Mouse (Mus musculus): ENCODE measurements around the gene Rtn4rl1.

The Rtn4rl1 gene

DNA sequence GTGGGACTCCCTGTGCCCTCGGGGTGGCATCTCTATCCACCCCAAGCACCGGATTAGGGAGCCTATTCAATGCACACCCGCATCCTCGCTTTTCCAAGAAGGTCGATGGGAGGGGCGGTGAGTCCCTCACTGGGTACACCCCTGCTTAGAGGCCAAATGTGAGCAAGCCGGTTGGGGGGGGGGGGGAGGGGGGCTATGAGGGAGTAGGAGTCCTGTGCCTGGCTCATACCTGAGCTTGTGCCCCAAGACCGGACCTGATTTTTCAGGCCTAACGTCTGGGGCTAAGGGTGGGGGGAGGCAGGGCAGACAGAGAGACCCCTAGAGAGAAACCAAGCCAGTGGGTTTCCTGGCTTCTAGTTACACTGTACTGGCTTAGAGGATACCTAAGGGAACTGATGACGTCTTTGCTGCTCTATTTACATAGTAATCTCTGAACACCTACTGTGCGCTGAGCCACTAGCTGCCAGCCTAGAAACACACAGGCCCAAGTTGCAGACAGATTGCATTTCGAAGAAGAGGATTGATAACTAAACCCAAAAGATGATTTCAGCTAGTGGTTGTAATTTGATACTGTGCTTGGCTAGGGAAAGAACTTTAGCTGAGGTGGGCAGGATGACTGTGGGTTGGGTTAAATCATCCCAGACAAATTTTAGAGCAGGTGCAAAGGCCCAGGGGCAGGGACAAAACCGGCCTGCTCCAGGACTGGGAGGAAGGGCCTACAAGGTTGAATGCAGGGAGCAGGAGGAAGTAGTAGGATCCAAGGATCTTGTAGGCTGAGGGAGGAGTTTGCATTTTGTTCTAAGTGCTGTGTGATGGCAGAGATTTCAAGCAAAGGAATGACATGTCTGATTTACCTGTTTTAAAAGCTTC, 20.7 kb downstream of the Rtn4rl1 start:
- DNase-seq = no peak

DNA sequence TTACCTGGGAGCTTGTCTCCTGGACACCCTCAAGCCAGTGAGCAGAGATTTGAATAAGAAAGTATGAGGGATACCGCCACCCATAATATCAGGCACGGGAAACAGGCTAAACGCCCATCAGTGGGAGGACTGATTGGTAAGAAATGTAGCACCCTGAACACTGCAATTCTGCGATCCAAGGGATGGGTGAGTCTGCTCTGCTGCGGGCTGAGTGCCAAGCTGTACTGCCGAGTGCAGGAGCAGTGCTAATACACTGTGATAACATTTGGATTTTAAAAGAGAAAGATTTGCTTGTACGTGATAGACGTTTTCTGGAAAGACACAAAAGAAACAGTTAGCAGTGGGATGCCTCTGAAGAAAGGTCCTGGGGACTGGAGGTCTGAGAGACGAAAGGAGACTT, 26.5 kb downstream of the Rtn4rl1 start:
- peak; percentile 55 for DNase-seq

DNA sequence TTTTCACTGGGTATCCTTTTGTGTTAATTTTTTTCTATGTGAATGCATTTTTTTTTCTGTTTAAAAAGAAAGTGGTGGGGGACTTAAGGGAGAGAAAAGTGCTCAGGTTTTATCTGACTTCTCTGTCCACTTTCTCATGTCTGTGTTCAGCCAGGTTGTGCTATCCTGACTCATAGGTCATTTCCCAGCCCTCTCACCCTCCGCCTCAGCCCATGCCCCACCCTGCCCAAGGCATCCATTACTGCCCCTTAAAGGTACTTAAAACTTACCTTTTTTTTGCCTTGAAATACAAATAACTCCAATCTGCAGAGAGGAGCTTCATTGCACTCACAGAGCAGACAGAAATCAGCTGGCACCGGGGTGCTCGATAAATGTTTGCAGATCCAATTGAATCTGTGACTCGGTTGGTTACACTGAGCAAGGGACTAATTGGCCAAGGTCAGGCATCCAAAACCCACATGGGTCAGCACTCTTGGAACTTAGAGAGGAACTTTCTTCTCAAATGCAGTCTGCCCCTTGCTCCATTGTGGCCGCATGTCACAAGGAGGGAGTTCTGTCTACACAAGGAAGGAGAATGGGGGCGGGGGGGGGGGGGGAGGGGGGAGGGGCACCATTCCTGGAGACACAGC, 27.0 kb downstream of the Rtn4rl1 start:
- no peak for DNase-seq

DNA sequence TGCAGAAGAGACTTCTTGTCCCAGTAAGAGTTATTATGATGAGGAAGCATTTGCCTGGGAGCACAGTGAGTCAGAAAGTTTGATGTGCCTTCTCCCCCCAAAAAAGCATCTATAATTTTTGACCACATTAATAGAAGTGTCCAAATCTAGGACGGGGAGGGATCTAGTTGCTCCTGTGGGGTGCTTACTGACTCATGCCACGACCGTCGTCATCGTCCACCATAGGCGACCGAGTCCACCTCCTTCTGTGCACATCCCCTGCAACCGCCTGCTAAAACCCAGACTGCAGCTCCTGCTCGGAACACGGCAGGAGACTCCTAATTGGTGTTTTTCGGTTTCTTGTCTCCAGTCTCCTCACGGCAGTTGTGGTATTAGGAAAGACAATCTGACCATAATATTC, 30.5 kb downstream of the Rtn4rl1 start:
- DNase-seq = no peak

DNA sequence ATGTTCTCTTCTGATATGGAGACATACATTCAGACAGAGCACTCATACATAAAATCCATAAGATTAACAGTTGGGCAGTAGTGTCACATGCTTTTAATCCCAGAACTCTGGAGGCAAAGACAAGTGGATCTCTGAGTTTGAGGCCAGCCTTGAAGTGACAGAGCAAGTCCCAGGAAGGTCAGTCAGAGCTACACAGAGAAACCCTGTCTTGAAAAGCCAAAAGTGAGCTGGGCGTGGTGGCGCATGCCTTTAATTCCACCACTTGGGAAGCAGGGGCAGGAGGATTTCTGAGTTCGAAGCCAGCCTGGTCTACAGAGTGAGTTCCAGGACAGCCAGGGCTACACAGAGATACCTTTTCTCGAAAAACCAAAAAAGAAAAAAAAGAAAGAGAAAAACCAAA, 31.3 kb downstream of the Rtn4rl1 start:
- DNase-seq = no peak

DNA sequence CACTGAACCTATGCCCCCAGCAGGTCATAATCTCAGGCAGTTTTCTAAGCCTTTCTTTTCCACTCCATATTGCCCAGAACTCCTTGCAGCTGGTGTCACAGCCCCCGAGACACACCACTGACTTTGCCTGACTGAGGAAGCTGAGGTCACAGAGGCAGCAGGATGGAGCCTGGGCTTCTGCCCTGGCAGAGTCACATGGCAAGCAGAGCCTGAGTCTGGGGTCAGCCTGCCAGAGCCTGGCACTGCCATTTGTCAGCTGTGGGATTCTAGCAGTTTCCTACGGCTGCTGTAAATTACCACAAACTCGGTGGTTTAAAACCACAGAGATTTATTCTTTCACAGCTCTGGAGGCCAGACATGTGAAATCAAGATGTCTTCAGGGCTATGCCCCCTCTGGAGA, 34.0 kb downstream of the Rtn4rl1 start:
- no peak for DNase-seq

DNA sequence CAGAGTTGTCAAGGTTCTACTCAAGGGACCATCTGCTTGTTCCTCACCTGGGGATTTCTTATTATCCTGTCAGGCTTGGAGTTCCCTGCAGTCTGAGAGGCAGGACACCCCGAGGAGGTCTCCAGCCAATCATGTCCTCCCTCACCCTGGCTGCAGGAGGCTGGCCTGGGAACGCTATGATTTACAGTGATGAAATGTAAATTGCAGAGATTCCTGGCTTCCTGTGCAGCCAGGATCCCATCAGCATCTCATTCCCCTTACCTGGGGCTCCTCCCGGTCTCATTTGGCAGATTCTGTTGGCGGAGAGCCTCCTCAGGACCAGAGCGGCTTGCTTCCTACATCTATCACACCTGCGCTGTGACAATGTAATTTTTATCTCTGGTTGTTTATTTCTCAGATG, 35.7 kb downstream of the Rtn4rl1 start:
- no peak for DNase-seq

DNA sequence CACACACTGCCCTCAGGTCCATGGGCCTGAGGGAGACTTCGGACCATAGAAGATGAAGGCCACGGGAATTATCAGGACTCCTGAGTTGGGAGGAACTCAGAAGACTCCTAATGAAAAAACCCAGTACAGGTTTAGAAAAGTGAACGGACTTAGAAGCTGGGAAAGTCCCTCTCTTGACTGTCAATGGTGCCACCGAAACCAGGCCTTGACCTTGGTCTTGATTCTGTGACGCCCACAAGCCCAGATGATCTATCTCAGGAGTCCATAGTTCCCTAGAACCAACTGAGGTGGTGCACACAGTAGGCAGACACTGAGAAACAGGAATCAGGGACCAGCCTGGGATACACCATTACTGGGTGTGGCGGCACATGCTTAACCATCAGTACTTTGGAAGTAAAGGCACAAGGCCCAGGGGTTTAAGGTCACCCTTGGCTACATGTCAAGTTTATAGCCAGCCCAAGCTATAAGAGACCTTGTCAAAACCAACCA, 36.7 kb downstream of the Rtn4rl1 start:
- no peak for DNase-seq

DNA sequence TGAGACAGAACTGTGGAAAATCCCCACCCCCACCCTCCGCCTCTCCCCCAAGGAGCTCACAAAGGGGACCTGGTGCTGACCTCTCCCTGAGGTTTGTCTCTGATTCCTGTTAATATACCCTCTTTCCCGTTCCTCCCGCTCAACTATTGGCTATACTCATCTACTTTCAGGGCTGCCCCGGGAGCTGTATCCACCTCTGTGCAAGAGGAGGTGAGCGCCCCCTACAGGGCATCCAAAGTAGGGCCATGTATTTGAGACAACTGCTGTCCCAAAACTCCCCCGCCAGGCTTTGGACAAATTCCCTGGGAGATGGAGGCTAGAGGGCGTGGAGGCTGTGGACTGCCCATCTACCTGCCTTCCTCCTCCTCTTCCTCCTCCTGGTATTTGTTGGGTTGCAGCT, 38.2 kb downstream of the Rtn4rl1 start:
- peak; percentile 79 for DNase-seq

DNA sequence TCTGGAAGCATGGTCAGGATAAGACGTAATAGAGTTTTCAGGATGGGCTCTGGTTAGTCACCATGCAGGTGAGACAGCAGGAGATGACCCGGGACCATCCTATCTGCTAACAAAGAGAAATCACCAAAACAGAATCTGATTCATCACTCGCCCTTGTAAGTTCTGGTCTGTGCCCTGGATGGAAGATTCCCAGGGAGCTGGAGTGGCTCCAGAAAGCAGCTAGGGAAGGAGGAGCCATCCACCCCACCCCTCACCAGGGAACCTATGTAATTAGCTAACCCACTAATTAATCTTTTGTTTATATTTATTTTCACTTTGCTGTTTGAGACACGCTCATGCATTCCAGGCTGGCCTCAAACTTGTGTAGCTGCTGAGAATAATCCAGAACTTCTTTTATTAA, 38.9 kb downstream of the Rtn4rl1 start:
- DNase-seq = no peak

DNA sequence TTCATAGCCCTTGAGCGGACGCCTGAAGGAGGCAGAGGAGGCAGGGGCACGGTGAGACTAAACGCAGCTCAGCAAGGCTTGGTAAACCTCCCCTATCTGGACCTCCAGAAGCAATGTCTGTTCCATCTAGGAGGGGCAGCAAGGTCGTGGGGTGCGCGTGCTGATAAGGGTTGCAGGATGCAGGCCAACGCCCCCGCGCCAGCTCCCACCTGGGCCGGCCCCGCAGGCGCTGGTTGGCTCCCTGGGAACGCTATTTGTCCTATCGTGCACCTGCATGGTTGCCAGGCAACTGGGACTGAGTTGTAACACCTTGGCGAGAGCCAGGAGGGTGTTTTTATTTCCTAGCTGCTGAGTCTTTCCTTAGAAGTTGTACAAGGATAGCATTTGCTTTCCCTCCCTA, 41.2 kb downstream of the Rtn4rl1 start:
- DNase-seq = no peak

DNA sequence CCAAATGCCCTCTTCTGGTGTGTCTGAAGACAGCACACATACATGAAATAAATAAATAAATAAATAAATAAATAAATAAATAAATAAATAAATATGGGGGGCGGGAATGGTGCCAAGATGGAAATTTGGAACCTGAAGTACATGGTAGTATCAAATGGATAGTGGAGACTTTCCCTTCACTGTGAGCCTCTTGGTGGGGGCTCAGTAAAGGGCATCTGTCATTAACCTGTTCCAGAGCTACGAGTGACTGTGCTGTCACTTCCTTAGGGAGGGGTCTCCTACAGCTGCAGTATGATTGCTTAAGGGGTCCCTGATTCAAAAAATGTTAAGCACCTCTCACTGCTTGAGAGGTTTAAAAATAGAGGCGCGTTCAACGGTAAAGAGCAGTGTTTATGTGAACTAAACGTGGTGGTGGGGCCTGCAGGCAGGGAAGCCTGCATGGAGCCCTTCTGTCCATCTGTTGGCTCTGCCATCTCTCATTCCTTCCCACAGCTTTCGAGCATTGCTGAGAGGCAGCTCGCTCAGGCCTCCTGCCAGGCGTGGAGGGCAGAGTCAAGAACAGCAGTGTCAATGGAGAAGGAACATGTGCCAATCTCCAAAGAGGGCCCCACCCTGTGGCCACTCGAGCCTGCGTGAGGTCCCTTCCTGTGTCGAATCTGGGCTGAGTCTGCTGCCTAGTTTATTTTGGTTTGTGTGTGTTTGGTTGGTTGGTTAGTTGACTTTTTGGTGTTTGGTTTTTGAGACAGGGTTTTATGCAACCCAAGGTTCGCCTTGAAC, 46.8 kb downstream of the Rtn4rl1 start:
- DNase-seq = peak; percentile 70

DNA sequence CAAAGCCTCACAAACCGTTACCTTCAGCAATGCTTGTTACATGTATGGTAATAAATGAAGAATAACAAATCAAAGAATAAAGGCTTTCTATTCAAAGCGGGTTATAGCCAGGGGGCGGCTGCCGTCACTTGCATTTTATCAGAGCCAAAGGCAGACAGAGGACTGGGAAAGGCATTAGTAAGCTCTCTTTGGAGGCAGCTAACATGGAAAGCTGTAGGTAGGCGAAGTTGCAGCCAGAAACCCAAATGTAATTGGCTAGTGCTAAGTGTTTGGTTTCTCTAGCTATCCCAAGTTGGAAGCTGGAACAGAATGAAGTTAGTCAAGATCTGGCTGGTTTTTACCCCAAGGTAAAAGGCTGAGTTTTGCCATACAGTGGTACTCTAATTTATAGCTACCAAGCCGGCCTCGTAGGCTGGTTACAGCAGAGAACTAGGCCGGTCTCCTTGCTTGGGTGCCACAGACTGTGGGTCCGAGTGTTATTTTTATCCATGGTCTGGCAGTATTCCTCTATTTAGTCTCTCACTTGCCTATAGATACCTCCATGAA, 49.2 kb downstream of the Rtn4rl1 start:
- DNase-seq = no peak

DNA sequence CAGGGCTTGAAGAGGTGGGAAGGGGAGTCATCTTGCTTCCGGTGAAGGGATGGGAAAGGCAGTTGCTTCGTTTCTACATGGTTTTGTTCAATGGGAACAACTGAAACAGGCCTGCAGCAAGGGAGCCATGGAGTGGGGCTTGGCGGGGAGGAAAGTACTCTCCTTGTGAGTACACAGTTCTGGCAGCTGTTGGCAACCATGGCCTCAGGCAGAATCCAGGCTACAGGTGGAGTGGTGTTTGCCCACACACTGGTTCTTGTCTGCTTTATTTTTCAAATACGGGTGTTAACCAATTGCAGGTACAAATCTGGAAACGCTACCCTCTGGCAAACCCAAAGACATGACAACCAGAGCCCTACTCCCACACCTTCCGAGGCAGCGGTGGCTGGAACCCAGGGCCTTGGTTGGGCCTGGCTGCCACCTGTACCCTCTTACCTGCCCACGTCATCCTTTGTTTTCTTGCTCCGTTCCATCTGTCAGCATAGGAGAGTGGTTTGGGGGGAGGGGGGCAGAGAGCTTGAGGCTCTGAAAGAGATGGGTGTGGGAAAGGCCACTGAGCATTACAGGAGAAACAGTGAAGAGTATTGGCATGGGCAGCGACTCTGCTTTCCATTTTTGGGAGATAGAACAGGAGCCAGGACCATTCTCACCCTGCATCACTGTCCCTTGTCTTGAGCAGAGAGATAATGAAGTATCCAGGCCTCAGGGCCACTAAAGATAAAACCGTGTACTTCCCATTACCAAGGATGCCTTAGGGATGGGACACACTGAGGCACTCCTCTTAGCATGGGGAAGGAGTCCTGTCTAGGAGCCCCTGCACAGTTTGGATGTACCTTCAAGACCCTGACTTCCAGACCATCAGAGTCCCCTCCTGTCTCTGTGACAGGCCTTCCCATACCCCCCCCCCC, 51.0 kb downstream of the Rtn4rl1 start:
- DNase-seq = no peak

DNA sequence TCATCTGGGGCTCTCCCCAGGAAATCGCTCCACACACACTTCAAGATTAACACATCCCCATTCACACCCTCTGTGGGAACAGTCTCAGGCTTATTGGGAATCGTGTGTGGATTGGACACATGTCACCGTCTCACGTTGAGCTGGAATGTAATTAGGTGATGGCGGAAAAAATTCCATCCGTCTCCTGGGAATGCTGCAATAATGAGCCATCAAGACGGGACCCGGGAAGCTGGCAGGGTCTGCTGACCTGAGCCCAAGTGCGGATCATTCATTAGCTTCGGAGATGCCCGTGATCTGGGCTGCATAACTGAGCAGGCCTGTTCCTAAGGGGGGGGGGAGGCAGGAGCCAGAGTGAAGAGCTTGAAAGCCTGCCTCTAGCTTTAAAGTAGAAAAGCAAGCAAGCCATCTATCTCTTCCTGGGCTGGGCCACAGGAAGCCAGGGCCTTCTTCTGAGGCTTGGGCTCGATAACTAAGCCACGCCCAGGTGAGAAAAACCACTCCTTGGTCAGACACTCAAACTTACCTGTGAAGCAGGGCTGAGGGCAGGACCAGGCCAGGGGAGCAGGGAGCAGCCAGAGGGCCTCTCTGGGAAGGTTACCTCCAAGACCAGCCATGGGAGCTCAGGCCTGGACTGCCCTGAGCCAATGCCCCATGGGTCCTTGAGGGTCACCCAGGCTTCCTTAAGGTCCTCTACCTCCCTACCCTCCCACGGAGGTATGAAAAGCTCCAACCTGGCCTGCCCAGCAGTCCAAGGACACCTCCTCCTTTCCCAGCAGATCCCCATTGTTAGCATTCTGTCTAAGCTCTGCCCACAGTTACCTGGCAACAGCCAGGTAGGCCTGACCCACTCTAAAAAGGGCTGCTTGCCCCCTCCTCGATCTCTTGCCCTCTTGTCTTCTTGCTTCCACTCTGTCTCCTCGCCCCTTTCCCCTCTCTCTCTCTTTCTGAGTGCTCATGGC, 52.1 kb downstream of the Rtn4rl1 start:
- DNase-seq = no peak

DNA sequence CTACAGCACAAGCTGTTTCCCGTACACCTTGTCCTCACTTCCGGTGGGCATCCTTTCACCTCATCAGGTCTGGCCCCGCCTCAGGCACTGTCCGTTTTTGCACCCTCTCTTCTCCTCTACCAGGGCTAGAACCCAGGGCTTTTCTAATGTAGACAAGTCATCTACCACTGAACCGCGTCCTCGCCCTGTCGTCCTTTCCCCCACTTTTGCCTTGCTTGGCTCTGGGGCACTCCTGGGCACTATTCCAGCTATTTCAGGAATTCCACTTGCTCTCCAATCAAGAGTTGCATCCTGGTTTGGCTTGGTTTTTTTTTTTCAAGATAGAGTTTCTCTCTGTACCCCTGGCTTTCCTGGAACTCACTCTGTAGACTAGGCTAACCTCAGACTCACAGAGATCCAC, 53.0 kb downstream of the Rtn4rl1 start:
- peak; percentile 70 for DNase-seq

DNA sequence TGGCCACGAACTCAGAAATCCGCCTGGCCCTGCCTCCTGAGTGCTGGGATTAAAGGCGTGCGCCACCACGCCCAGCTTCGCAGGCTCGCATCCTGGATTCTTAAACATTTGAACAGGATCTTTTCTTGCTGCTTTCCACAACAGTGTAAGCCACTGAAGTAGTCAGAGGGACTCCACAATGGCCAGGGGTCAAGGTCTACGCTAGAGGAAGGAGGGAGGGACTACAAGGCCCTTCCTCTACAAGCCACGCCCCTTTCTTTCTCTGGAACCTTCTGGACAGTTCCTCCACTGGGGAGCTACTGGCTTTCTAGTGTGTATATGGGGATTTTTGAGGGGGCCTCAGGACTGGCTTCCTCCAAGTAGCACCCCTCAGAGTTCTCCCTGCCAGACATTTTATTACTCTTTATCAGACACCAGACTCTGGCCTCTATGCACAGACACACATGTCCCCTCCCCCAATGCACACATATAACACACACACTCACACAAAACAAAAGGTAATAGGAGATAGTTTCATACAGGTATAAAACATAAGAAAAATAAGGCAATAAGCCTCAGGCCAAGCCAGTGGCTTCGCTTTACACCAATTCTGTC, 53.7 kb downstream of the Rtn4rl1 start:
- DNase-seq = no peak

DNA sequence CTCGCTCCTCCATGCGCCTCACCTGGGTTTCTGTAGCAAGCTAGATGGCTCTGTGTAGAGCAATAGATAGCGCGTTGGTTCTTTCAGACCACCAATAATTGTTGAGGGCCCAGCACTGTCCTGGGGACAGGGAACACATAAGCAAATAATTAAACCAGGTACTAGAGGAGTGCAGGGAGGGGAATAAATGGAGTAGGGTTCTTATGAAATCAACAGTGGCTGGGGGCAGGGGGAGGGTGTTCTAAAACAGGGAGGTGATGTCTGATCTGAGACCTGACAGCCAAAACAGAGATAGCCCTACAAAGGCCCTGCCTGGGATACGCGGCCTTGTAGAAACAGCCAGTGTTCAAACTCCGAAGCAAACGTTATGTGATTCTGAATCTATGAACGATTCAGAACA, 56.0 kb downstream of the Rtn4rl1 start:
- no peak for DNase-seq

DNA sequence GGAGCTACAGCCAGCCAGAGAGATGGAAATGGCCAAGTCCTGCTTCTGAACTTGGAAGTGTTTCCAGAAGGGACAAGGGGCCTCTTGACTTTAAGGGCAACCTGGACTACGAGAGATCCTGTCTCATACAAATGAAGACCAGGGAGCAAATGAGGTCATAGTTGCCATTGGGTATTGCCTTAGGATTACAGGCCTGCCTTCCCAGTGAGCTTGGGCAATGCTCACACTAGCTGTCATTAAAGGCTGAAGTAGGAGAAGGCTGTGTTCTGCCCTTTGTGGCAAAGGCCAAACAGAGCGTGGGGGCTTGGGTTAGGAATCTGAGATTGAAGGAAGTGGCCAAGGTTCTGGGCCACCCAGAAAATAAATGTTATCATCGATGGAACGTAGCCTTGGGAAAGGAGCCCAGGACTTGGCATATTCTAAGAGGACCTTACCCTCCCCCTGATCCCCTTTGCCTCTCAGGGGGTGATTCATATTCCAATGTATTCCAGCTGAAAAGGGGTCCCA, 57.5 kb downstream of the Rtn4rl1 start:
- DNase-seq = no peak

DNA sequence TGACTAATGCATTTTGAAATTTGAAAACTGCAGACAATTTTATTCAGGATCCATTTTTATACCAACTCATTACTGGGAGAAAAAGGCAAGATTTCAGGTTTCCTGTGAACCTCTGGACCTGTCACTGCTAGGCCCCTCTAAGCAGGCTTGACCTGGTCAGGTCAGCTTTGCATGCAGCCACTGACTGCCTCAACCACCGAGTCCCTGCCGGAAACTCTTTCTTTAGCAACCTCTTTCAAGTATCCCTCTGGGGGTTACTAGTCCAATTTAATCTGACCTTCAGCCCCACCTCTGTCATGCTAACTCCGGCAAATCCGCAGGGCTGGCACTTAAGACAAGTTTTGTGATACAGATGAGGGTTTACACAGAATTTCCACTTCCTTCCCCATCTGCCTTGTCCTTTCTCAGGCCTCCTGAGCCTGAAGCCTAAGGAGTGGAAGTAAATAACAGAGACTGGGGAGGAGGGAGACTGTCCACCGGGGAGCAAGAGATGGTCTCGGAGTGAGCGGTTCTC, 58.0 kb downstream of the Rtn4rl1 start:
- DNase-seq = no peak

Measured in lung, postnatal 14 days (tissue).